Mouse (Mus musculus) liver, embryonic 16.5 days (tissue): ENCODE measurements at regions not wholly inside any gene's neighbourhood (a gene's known extent, or its start where the extent isn't known, plus 50 kb on each side); places are given as distances from the start of the nearest gene placed in this dataset.

Source experiments
- ATAC-seq: fragments of 200-750 bp; cut with Nextera tagmentation; 2 replicates; pipeline ENCODE4 v1.8.0; 2017; ENCODE audit warnings: low read depth, mild to moderate bottlenecking, moderate number of reproducible peaks, moderate library complexity
- H3K27ac ChIP-seq: fragments of 300-500 bp; sonication (generic); 2 replicates; pipeline ENCODE4 v1.5.1; 2014; ENCODE audit warnings: mild to moderate bottlenecking, low read length
- H3K27me3 ChIP-seq: fragments of 300-500 bp; sonication (generic); 2 replicates; pipeline ENCODE4 v1.6.1; 2014; ENCODE audit warnings: low read depth, low read length, mixed read lengths; ENCODE audit not compliant: control insufficient read depth, insufficient read depth
- H3K36me3 ChIP-seq: fragments of 300-500 bp; sonication (generic); 2 replicates; pipeline ENCODE4 v1.6.1; 2014; ENCODE audit warnings: mild to moderate bottlenecking; ENCODE audit not compliant: control insufficient read depth, insufficient read depth
- H3K4me1 ChIP-seq: fragments of 300-500 bp; sonication (generic); 2 replicates; pipeline ENCODE4 v1.6.1; 2014; ENCODE audit warnings: low read depth, low read length, mixed read lengths; ENCODE audit not compliant: control insufficient read depth
- H3K4me2 ChIP-seq: fragments of 300-500 bp; sonication (generic); 2 replicates; pipeline ENCODE4 v1.6.1; 2014; ENCODE audit warnings: low read depth, low read length, mixed read lengths
- H3K4me3 ChIP-seq: fragments of 300-500 bp; sonication (generic); 2 replicates; pipeline ENCODE4 v1.5.1; 2014; ENCODE audit warnings: low read depth, mild to moderate bottlenecking, low read length
- H3K9ac ChIP-seq: fragments of 300-500 bp; sonication (generic); 2 replicates; pipeline ENCODE4 v1.6.1; 2014; ENCODE audit warnings: low read depth, low read length
- H3K9me3 ChIP-seq: fragments of 300-500 bp; sonication (generic); replicated peaks from 2 replicates; pipeline ENCODE4 v1.6.1; 2016; ENCODE audit warnings: low read length; ENCODE audit not compliant: control insufficient read depth
- WGBS: fragments of 180-500 bp; shearing (Covaris S2); extraction: QIAGEN DNeasy Blood & Tissue Kit; methylation state at CpG from one replicate; pipeline ENCODE4 v1.1.7; 2014; ENCODE audit not compliant: insufficient replicate concordance; 5-methylcytosine and 5-hydroxymethylcytosine counted together

GRCm38 (mm10) chr13:102132696-102133095 lies 364.7 kb upstream of the Pik3r1 start:
- no peak overlapping the region for H3K4me2 ChIP-seq
- no peaks in the 10 kb centered on the region for H3K27me3 ChIP-seq
- no peak overlapping the region for H3K4me3 ChIP-seq
- H3K4me1 ChIP-seq: no peaks in the 10 kb centered on the region
- H3K36me3 ChIP-seq: no peaks in the 10 kb centered on the region
- no peak overlapping the region for H3K27ac ChIP-seq
- H3K9me3 ChIP-seq: no peaks in the 10 kb centered on the region
- WGBS: 45% methylated on average over 2 of the region's 2 CpGs
- no peak overlapping the region for H3K9ac ChIP-seq
- ATAC-seq: no peak

GRCm38 (mm10) chr13:102135210-102135609 lies 367.2 kb upstream of the Pik3r1 start:
- no peak overlapping the region for H3K4me3 ChIP-seq
- no peaks in the 10 kb centered on the region for H3K27me3 ChIP-seq
- no peaks in the 10 kb centered on the region for H3K4me1 ChIP-seq
- ATAC-seq: no peak
- H3K9me3 ChIP-seq: no peaks in the 10 kb centered on the region
- H3K9ac ChIP-seq: no peak overlapping the region
- H3K36me3 ChIP-seq: no peaks in the 10 kb centered on the region
- no peak overlapping the region for H3K27ac ChIP-seq
- H3K4me2 ChIP-seq: no peak overlapping the region

GRCm38 (mm10) chr13:102142986-102143385 lies 375.0 kb upstream of the Pik3r1 start:
- WGBS: 77% methylated on average over 7 of the region's 7 CpGs
- ATAC-seq: no peak
- Histone ChIP-seq H3K9ac (no peak overlapping the region), H3K4me3 (no peak overlapping the region), H3K27ac (no peak overlapping the region), H3K4me2 (no peak overlapping the region), H3K9me3 (no peaks in the 10 kb centered on the region), H3K36me3 (no peaks in the 10 kb centered on the region), H3K4me1 (no peaks in the 10 kb centered on the region), H3K27me3 (no peaks in the 10 kb centered on the region)

- Histone ChIP-seq H3K4me1 (no peaks in the 10 kb centered on the region), H3K4me3 (no peak overlapping the region), H3K27ac (no peak overlapping the region), H3K9me3 (no peaks in the 10 kb centered on the region), H3K27me3 (no peaks in the 10 kb centered on the region), H3K36me3 (no peaks in the 10 kb centered on the region), H3K9ac (no peak overlapping the region), H3K4me2 (no peak overlapping the region)
- no peak for ATAC-seq
- WGBS: 31% methylated on average over 2 of the region's 2 CpGs
Measured at GRCm38 (mm10) chr13:102143848-102144247, 375.8 kb upstream of the Pik3r1 start.

GRCm38 (mm10) chr13:102148039-102148438 lies 380.0 kb upstream of the Pik3r1 start:
- H3K27ac ChIP-seq: no peak overlapping the region
- no peaks in the 10 kb centered on the region for H3K27me3 ChIP-seq
- H3K4me1 ChIP-seq: no peaks in the 10 kb centered on the region
- H3K9me3 ChIP-seq: no peaks in the 10 kb centered on the region
- no peaks in the 10 kb centered on the region for H3K36me3 ChIP-seq
- H3K4me3 ChIP-seq: no peak overlapping the region
- 71% methylated on average over 2 of the region's 2 CpGs for WGBS
- no peak overlapping the region for H3K9ac ChIP-seq
- H3K4me2 ChIP-seq: no peak overlapping the region
- ATAC-seq: no peak

- ATAC-seq: no peak
- WGBS: 43% methylated on average over 5 of the region's 5 CpGs
Measured at GRCm38 (mm10) chr13:102153785-102154608, 386.0 kb upstream of the Pik3r1 start.

GRCm38 (mm10) chr13:102154609-102154899 lies 386.5 kb upstream of the Pik3r1 start:
- H3K4me3 ChIP-seq: no peak overlapping the region
- 47% methylated on average over 2 of the region's 2 CpGs for WGBS

More at GRCm38 (mm10) chr13:102153785-102154608, 386.0 kb upstream of the Pik3r1 start:
- H3K9ac ChIP-seq: no peak overlapping the region
- no peak overlapping the region for H3K4me2 ChIP-seq
- H3K4me3 ChIP-seq: no peak overlapping the region
- no peak overlapping the region for H3K27ac ChIP-seq
- no peaks in the 10 kb centered on the region for H3K36me3 ChIP-seq
- H3K4me1 ChIP-seq: no peaks in the 10 kb centered on the region
- no peaks in the 10 kb centered on the region for H3K27me3 ChIP-seq
- no peaks in the 10 kb centered on the region for H3K9me3 ChIP-seq

GRCm38 (mm10) chr13:102157369-102158130 lies 389.5 kb upstream of the Pik3r1 start:
- H3K9me3 ChIP-seq: no peaks in the 10 kb centered on the region
- ATAC-seq: no peak
- WGBS: 60% methylated on average over 6 of the region's 6 CpGs
- H3K4me3 ChIP-seq: no peak overlapping the region
- H3K9ac ChIP-seq: no peak overlapping the region
- no peak overlapping the region for H3K27ac ChIP-seq
- no peaks in the 10 kb centered on the region for H3K4me1 ChIP-seq
- H3K4me2 ChIP-seq: no peak overlapping the region
- H3K27me3 ChIP-seq: no peaks in the 10 kb centered on the region
- H3K36me3 ChIP-seq: no peaks in the 10 kb centered on the region

More at GRCm38 (mm10) chr13:102154609-102154899, 386.5 kb upstream of the Pik3r1 start:
- Histone ChIP-seq H3K9me3 (no peaks in the 10 kb centered on the region), H3K4me1 (no peaks in the 10 kb centered on the region), H3K27me3 (no peaks in the 10 kb centered on the region), H3K36me3 (no peaks in the 10 kb centered on the region), H3K27ac (no peak overlapping the region), H3K4me2 (no peak overlapping the region), H3K9ac (no peak overlapping the region)
- ATAC-seq: no peak
